Mouse (Mus musculus): ENCODE results near the gene Tnip2.

DNA sequence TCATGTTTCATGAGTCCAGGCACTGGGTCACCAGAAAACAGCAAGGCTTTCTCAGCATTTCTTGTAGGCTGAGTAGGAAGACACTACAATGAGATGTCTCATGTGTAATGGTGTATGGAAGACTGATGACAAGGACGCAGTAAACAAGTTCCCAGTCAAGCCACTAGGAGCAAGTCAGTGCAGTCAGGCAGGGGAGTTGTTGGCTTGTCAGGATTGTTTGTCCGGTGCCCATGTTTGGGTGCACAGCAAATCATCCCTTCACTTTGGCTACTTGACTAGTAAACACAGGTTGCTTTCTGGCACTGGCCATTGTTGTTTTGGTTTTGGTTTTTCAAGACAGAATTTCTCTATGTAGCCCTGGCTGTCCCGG is 24.4 kb downstream of the Tnip2 start:
- TF ChIP-seq MAFK (IDR thresholded peaks at IDR 0.05; ENCODE audit: insufficient read depth, low read depth, low read length) (no peak), ZC3H11A (IDR thresholded peaks at IDR 0.05; ENCODE audit: borderline replicate concordance, low read depth, low read length) (no peak), HCFC1 (IDR thresholded peaks at IDR 0.05; ENCODE audit: borderline replicate concordance, insufficient read depth, low read length) (no peak), CHD2 (IDR thresholded peaks at IDR 0.05; ENCODE audit: low read depth, low read length) (no peak)

Data from ES-E14 (cell line).